Mouse (Mus musculus): Measurements from ENCODE around the gene Fbxo46. TPM values are rescaled to one million over a fixed set of nuclear protein-coding genes. Genes with fewer than 3 reads are reported as not detected.
A peak's percentile ranks its signal among the peaks of the same experiment; 100 is the strongest.

The Fbxo46 gene
- polyA plus RNA-seq, 1 experiment from 2014 or later: 19.3 TPM

DNA sequence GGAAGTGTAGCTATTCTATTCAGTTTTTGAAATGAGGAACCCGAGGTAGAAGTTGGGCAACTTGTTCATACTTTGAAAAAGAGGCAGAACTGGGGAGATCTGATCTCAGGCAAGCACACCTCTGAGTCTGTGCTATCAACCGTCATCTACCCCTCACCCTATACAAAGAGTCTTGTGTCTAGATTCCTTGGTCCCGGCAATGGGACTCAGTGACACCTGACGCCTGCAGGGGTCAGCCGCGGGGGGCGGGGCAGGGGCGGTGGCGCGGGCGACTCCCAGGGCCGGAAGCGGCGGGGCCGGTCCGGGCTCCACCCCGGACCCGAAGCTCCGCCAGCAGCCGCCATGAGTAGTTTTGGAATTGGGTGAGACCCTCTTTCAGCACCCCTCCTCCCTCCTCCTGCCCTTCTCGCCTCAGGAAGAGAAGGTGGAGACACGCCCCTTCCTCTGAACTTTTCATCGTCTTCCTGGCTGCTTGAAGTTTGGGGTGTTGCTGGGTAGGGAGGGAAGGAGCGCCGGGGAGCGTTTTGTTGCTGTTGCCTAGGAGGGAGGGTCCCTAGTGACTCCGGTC, 61.3 kb downstream of the Fbxo46 start:
- Histone ChIP-seq H3K9me3 (peaks cover 6% of the 10 kb centered on the region; the same call in 1 of the 2 replicates), H3K27me3 (peaks cover 48% of the 10 kb centered on the region), H3K4me2 (peak overlapping the region; percentile 83), H3K9ac (replicated peaks) (peak overlapping the region; percentile 67), H3K4me3 (replicated peaks) (peak overlapping the region; percentile 58), H3K36me3 (peaks cover 18% of the 10 kb centered on the region; the same call in 1 of the 2 replicates), H3K27ac (no peak overlapping the region), H3K4me1 (replicated peaks) (peaks cover 40% of the 10 kb centered on the region)
- WGBS: 1% methylated on average over 27 of the region's 27 CpGs
- ATAC-seq (ENCODE audit: insufficient number of reproducible peaks, insufficient read depth, low FRiP score, low TSS enrichment, low read depth): no peak

DNA sequence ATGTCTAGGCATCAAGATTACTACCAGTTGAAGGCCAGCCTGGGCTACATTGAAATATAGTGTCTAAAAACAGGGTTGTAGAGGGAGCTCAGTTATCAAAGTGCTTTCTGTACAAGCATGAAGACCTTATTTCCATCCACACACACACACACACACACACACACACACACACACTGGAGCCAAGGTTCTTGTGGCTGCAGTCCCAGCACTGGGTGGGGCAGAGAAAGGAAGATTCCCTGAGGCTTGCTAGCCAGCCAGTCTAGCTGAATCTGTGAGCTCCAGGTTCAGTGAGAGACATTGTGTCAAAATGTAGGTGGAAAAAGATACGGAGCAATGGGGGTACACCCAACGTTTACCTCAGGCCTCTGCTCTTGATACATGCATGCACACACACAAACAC, 64.6 kb downstream of the Fbxo46 start:
- H3K9me3 ChIP-seq: no peaks in the 10 kb centered on the region
- H3K27me3 ChIP-seq: peaks cover 15% of the 10 kb centered on the region
- no peak overlapping the region for H3K4me3 ChIP-seq (replicated peaks)
- peak overlapping the region; percentile 53; the same call in 1 of the 2 replicates for H3K27ac ChIP-seq
- WGBS: 83% methylated on average over 2 of the region's 2 CpGs
- no peak for ATAC-seq (ENCODE audit: insufficient number of reproducible peaks, insufficient read depth, low FRiP score, low TSS enrichment, low read depth)
- H3K36me3 ChIP-seq: peaks cover 44% of the 10 kb centered on the region
- no peak overlapping the region for H3K9ac ChIP-seq (replicated peaks)
- H3K4me1 ChIP-seq (replicated peaks): peaks cover 25% of the 10 kb centered on the region
- no peak overlapping the region for H3K4me2 ChIP-seq

DNA sequence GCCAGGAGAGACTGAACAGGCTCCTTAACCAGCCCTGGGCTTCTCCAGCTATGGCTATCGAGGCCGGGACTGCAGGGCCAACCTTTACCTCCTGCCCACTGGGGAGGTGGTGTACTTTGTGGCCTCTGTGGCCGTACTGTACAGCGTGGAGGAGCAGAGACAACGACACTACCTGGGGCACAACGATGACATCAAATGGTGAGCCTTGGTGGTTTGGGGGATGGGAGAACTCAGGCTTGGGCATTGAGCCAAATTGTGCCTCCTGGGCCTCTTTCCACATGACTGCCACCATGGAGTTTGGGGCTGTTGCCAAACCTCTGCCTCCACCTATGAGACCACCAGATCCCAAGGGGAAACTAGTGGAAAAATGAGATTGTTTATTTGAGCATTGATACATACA, 65.1 kb downstream of the Fbxo46 start:
- H3K4me3 ChIP-seq (replicated peaks): no peak overlapping the region
- WGBS: 84% methylated on average over 6 of the region's 6 CpGs
- no peak overlapping the region for H3K9ac ChIP-seq (replicated peaks)
- H3K9me3 ChIP-seq: no peaks in the 10 kb centered on the region
- H3K4me2 ChIP-seq: no peak overlapping the region
- peaks cover 10% of the 10 kb centered on the region for H3K27me3 ChIP-seq
- H3K27ac ChIP-seq: peak overlapping the region; percentile 53; the same call in 1 of the 2 replicates
- no peak for ATAC-seq (ENCODE audit: insufficient number of reproducible peaks, insufficient read depth, low FRiP score, low TSS enrichment, low read depth)
- H3K36me3 ChIP-seq: peaks cover 45% of the 10 kb centered on the region
- H3K4me1 ChIP-seq (replicated peaks): peaks cover 22% of the 10 kb centered on the region

MicroRNA genes within 50 kb of the gene (microRNA counts, 519-probe panel; counts per million panel counts)
- microRNA mmu-miR-330: not detected

Small RNA genes lying within 50 kb of the gene (microRNA-seq; reads per million reads assigned to microRNA genes)
- gene Mir3100 (not detected), gene Mir330 (226 reads per million, percentile 61 among the genes with 10 or more reads in this experiment)

Other genes starting within 250 kb of the Fbxo46 start
- 0.44 and 0.60 TPM in 2 replicates for gene Pglyrp1, start 248.5 kb upstream of the Fbxo46 start, polyA plus RNA-seq (2016; fragmentation: Nextera tagmentation; extraction: Ambion mirVana)
- 39.9 and 45.3 TPM in 2 replicates for gene Ccdc61, start 209.4 kb upstream of the Fbxo46 start, polyA plus RNA-seq (2016; fragmentation: Nextera tagmentation; extraction: Ambion mirVana)
- 0.31 and 0.33 TPM in 2 replicates for gene Nova2, start 194.0 kb upstream of the Fbxo46 start, polyA plus RNA-seq (2016; fragmentation: Nextera tagmentation; extraction: Ambion mirVana)
- gene Nanos2, start 132.5 kb upstream of the Fbxo46 start, polyA plus RNA-seq (2016; fragmentation: Nextera tagmentation; extraction: Ambion mirVana): not detected in 2 replicates
- gene Mypop, start 128.6 kb upstream of the Fbxo46 start, polyA plus RNA-seq (2016; fragmentation: Nextera tagmentation; extraction: Ambion mirVana): 6.4 and 6.5 TPM in 2 replicates
- 44.4 and 47.5 TPM in 2 replicates for gene Irf2bp1, start 115.8 kb upstream of the Fbxo46 start, polyA plus RNA-seq (2016; fragmentation: Nextera tagmentation; extraction: Ambion mirVana)
- 0.81 and 1.8 TPM in 2 replicates for gene Foxa3, start 96.3 kb upstream of the Fbxo46 start, polyA plus RNA-seq (2016; fragmentation: Nextera tagmentation; extraction: Ambion mirVana)
- gene Sympk, start 95.5 kb upstream of the Fbxo46 start, polyA plus RNA-seq (2016; fragmentation: Nextera tagmentation; extraction: Ambion mirVana): 51.9 and 56.0 TPM in 2 replicates
- gene Rsph6a, start 65.2 kb upstream of the Fbxo46 start, polyA plus RNA-seq (2016; fragmentation: Nextera tagmentation; extraction: Ambion mirVana): not detected in 2 replicates
- 17.9 and 21.6 TPM in 2 replicates for gene Dmwd, start 43.6 kb upstream of the Fbxo46 start, polyA plus RNA-seq (2016; fragmentation: Nextera tagmentation; extraction: Ambion mirVana)
- 17.7 and 18.9 TPM in 2 replicates for gene Dmpk, start 36.0 kb upstream of the Fbxo46 start, polyA plus RNA-seq (2016; fragmentation: Nextera tagmentation; extraction: Ambion mirVana)
- gene Six5, start 25.3 kb upstream of the Fbxo46 start, polyA plus RNA-seq (2016; fragmentation: Nextera tagmentation; extraction: Ambion mirVana): 11.2 and 12.5 TPM in 2 replicates
- gene Gm4969, start 1.5 kb upstream of the Fbxo46 start, polyA plus RNA-seq (2016; fragmentation: Nextera tagmentation; extraction: Ambion mirVana): 3.3 and 3.5 TPM in 2 replicates
- gene Qpctl, start 29.4 kb downstream of the Fbxo46 start, polyA plus RNA-seq (2016; fragmentation: Nextera tagmentation; extraction: Ambion mirVana): 15.9 and 17.2 TPM in 2 replicates
- 161 and 170 TPM in 2 replicates for gene Snrpd2, start 29.9 kb downstream of the Fbxo46 start, polyA plus RNA-seq (2016; fragmentation: Nextera tagmentation; extraction: Ambion mirVana)
- 0.18 and 0.36 TPM in 2 replicates for gene Gipr, start 46.3 kb downstream of the Fbxo46 start, polyA plus RNA-seq (2016; fragmentation: Nextera tagmentation; extraction: Ambion mirVana)
- gene Eml2, start 56.6 kb downstream of the Fbxo46 start, polyA plus RNA-seq (2016; fragmentation: Nextera tagmentation; extraction: Ambion mirVana): 3.9 and 5.9 TPM in 2 replicates
- gene Gpr4, start 92.7 kb downstream of the Fbxo46 start, polyA plus RNA-seq (2016; fragmentation: Nextera tagmentation; extraction: Ambion mirVana): 4.4 and 5.7 TPM in 2 replicates
- 38.7 and 39.5 TPM in 2 replicates for gene Opa3, start 108.5 kb downstream of the Fbxo46 start, polyA plus RNA-seq (2016; fragmentation: Nextera tagmentation; extraction: Ambion mirVana)
- 66.4 and 68.8 TPM in 2 replicates for gene Vasp, start 152.0 kb downstream of the Fbxo46 start, polyA plus RNA-seq (2016; fragmentation: Nextera tagmentation; extraction: Ambion mirVana)
- gene Ppm1n, start 160.2 kb downstream of the Fbxo46 start, polyA plus RNA-seq (2016; fragmentation: Nextera tagmentation; extraction: Ambion mirVana): not detected in 2 replicates
- 12.4 and 12.8 TPM in 2 replicates for gene Rtn2, start 162.8 kb downstream of the Fbxo46 start, polyA plus RNA-seq (2016; fragmentation: Nextera tagmentation; extraction: Ambion mirVana)
- gene Fosb, start 190.2 kb downstream of the Fbxo46 start, polyA plus RNA-seq (2016; fragmentation: Nextera tagmentation; extraction: Ambion mirVana): 0.18 and 0.20 TPM in 2 replicates
- gene Ercc1, start 224.9 kb downstream of the Fbxo46 start, polyA plus RNA-seq (2016; fragmentation: Nextera tagmentation; extraction: Ambion mirVana): 92.3 and 105 TPM in 2 replicates
- gene Cd3eap, start 239.6 kb downstream of the Fbxo46 start, polyA plus RNA-seq (2016; fragmentation: Nextera tagmentation; extraction: Ambion mirVana): 28.4 TPM in 2 replicates
- 7.1 and 9.3 TPM in 2 replicates for gene Ppp1r13l, start 239.9 kb downstream of the Fbxo46 start, polyA plus RNA-seq (2016; fragmentation: Nextera tagmentation; extraction: Ambion mirVana)